Mouse (Mus musculus): ENCODE data around the gene Cpa5.

DNA sequence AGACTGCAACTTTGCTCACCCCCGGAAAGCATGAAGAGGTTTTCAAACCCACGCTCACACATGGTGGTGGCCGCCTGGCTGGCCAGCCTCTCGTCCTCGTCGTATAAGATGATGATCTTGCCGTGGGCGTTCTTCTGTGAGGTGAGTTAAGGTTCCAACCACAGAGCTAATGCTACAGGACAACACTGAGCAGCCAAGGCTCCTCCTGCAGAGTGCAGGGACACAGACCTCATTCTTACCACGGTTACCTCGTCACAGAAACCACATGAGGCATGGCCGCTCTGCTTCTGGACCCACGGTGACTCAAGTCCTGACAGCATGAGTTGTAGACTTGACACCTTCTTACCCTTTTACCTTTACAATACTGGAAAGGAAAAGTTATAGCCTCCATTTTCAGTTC, 46.5 kb downstream of the Cpa5 start:
- TF ChIP-seq CTCF (IDR thresholded peaks at IDR 0.05; ENCODE audit: low read depth): no peak
- no peak for TF ChIP-seq EP300 (optimal IDR thresholded peaks at IDR 0.05)

Measured in stomach, postnatal 0 days (tissue).